Mouse (Mus musculus) spleen, postnatal 4 days (tissue): Measurements from ENCODE around the gene Thsd7a.

Experiments used
- DNase-seq, 2 experiments: peaks; one replicate each; pipeline ENCODE4 v3.0.0; 2022; ENCODE audit warnings: low spot score in 2 of 2

Thsd7a gene

GRCm38 (mm10) chr6:12693239-12693638, 56.0 kb downstream of the Thsd7a start:
- DNase-seq, result no peak

- DNase-seq, result no peak
Observed at GRCm38 (mm10) chr6:12649633-12650032, 99.6 kb downstream of the Thsd7a start.

GRCm38 (mm10) chr6:12628637-12629246, 120.5 kb downstream of the Thsd7a start:
- no peak for DNase-seq

- no peak for DNase-seq
Observed at GRCm38 (mm10) chr6:12606638-12607246, 142.5 kb downstream of the Thsd7a start.

- no peak for DNase-seq
Observed at GRCm38 (mm10) chr6:12602927-12603326, 146.3 kb downstream of the Thsd7a start.

- no peak for DNase-seq
Observed at GRCm38 (mm10) chr6:12602161-12602560, 147.0 kb downstream of the Thsd7a start.

DNA sequence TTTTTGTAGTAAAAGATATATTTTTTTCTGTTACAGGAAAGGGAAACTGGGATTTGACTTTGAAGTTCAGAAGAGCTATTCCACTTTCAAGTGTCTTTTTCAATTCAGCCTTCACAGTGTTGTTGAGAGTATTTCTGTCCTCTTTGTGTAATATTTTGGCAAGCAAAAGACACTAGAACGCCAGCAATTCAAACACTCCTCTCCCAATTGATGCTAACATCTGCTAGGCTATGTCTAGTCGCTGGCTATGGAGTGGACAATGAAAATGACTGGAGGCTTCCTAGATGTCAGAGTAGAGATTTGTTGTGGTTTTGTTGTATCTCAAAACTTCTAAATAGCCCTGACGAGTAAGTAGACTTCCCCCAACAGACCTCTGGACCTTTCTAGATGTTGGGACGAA, 164.8 kb downstream of the Thsd7a start:
- DNase-seq, result no peak

GRCm38 (mm10) chr6:12581143-12581542, 168.1 kb downstream of the Thsd7a start:
- DNase-seq, result no peak

DNA sequence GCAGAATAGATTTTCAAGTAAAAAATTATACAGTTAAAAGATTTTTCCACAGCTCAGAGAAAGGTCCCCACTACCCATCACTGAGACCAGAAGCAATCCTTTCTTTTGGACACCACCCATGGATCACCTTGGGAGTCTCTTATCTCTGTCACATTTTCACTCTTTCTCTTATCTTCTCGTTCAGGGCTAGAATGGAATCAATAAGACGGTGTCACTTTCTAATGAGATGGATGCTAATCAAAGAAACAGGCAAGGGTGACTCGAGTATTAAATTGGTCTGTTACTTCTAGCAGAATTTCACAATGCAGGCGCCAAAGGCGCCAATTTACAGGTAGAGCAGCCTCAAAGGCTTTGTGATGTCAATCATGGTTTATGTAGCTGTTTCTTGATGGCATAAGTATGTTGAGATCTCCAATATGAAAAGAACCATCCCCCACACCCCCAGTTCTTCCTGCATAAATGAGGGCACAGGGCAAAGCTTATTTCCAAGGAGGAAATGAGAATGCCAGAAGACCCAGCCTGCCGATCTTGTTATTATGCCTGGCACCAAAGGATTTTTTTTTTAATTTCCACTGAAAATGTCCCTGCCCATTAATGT, 173.5 kb downstream of the Thsd7a start:
- no peak for DNase-seq

GRCm38 (mm10) chr6:12572202-12572601, 177.0 kb downstream of the Thsd7a start:
- DNase-seq, result no peak

DNA sequence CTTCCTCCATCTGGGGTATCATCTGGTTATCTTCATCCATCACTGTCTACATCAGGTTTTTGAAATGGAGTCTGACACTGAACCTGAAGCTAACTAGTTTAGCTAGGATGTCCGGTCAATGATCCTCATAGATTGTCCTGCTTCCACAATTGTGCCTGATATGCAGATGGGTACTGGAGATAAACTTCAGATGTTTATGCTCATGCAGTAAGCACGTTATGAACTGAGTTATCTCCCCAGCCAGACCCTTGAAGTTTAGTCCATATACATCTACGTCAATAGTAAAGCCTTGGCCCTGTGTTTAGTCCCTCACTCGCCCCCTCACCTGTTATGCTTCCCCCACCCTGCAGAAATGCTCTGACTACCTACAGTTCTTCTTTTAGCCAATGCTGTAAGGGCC, 184.1 kb downstream of the Thsd7a start:
- DNase-seq, result no peak

DNA sequence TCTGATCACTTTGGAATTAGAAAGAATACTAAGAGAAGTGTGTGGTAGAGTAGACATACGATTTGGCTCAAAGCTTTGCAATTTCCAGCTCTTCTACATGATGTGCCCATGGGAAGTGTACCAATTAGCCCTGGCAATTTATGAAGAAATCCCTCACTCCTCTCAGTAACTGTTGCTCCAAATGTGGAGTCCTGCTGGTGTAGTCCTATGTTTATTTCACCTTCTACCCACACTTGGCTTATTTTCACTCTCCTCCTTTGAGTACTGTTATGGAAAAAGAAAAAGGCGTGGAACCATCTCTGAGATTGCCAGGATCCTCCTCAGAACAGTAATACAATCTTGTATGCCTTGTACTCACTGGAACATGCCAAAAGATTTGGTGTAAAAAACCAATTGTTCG, 186.9 kb downstream of the Thsd7a start:
- no peak for DNase-seq

DNA sequence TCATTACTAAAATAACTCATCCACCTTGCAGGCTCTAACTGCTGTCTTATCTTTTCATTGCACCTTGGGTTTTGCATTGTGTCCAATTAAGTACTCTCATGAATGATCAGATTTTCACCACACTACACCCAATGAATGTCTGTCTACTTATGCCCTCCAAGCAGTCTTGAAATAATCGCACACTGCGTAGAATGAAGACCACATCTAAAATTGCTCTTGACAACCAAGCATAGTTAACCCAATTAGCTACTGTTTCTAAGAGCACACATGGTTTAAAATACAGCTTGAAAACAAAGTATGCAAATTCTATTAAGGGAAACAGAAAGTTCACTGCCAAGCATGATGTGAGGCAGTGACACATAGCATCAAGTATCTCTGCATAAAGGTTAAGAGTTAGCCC, 188.7 kb downstream of the Thsd7a start:
- DNase-seq, result no peak

- DNase-seq, result no peak
Observed at GRCm38 (mm10) chr6:12555114-12556099, 193.8 kb downstream of the Thsd7a start.

DNA sequence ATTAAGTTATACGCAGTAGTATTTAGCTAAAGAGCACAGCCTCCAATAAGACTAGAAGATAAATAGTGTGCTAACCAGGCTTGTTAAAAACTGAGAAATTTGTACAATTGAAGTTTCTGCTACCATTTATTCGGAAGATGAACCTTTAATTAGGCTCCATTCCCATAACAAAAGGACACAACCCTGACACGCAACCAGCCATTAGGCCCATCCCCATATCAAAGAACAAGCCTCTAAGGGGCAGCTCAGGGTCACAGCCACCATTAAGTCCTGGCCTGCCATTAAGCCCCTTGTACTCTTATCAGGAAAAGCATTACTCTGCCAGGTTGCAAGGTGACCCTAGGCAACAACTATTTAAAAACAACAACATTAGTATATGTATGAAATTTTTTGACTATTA, 198.0 kb downstream of the Thsd7a start:
- DNase-seq, result no peak

- no peak for DNase-seq
Observed at GRCm38 (mm10) chr6:12550054-12550655, 199.1 kb downstream of the Thsd7a start.

GRCm38 (mm10) chr6:12544096-12544495, 205.1 kb downstream of the Thsd7a start:
- DNase-seq, result no peak

GRCm38 (mm10) chr6:12542496-12542895, 206.7 kb downstream of the Thsd7a start:
- no peak for DNase-seq

DNA sequence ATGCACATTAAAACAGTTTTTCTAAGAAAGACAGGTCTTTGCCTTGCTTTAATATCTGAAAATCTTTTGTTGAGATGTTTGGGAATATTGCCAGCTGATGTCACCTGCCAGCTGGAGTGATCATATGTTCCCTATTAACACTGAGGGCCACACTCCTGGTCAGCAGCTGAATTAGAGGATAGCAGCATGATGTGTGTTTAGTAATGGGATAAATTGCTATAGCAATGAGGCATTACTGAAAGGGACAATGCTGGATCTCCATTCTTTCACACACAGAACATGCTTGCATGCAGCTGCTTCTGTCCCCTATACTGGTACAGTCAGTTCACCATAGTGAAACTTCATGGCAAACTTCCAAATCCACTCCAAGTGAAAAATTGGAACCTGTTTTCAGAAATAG, 230.1 kb downstream of the Thsd7a start:
- DNase-seq, result no peak

GRCm38 (mm10) chr6:12518283-12518903, 230.8 kb downstream of the Thsd7a start:
- DNase-seq, result no peak

DNA sequence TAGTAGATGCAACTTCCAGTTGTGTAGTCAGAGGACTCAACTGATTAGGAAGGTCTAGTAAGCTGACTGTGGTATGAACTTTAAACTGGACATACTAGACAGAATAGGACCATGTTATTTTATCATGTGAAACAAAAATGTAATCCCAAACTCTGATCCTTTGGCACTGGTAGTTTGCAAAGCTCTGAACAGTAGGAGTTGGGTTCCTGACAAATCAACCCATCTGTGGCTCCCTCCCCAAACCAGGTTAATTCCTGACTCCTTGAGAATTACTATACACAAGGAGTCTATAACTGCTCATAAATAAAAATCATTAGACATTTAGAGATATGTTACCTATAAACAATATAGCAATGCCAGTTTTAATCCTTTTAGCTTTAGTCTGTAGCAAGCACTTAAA, 231.5 kb downstream of the Thsd7a start:
- no peak for DNase-seq
